Mouse (Mus musculus) neural tube, embryonic 10.5 days (tissue): ENCODE measurements at regions not wholly inside any gene's neighbourhood (a gene's known extent, or its start where the extent isn't known, plus 50 kb on each side); places are given as distances from the start of the nearest gene placed in this dataset.
"Not testable (repeated sequence)": the region's sequence is repeated elsewhere in the genome, so short reads cannot be mapped to it uniquely, and the experiment has no call there.

ENCODE experiments used
- DNase-seq: peaks from one replicate; pipeline ENCODE4 v3.0.0-alpha.2; 2017; ENCODE audit warnings: low spot score; ENCODE audit errors: extremely low spot score

GRCm38 (mm10) chr3:33440905-33441304, 297.9 kb upstream of the Pex5l start:
- DNase-seq, result no peak

- no peak for DNase-seq
These were observed 297.5 kb upstream of the Pex5l start for GRCm38 (mm10) chr3:33440500-33440899.

- no peak for DNase-seq
These were observed 273.9 kb upstream of the Pex5l start for GRCm38 (mm10) chr3:33416922-33417321.

- no peak for DNase-seq
These were observed 273.3 kb upstream of the Pex5l start for GRCm38 (mm10) chr3:33416321-33416720.

- no peak for DNase-seq
These were observed 258.9 kb upstream of the Pex5l start for GRCm38 (mm10) chr3:33401904-33402303.

- no peak for DNase-seq
These were observed 256.3 kb upstream of the Pex5l start for GRCm38 (mm10) chr3:33399321-33399720.

GRCm38 (mm10) chr3:33398326-33398725, 255.3 kb upstream of the Pex5l start:
- no peak for DNase-seq

GRCm38 (mm10) chr3:33397217-33397616, 254.2 kb upstream of the Pex5l start:
- DNase-seq, result no peak

GRCm38 (mm10) chr3:33392541-33392822, 249.4 kb upstream of the Pex5l start:
- no peak for DNase-seq

- no peak for DNase-seq
These were observed 248.9 kb upstream of the Pex5l start for GRCm38 (mm10) chr3:33391765-33392540.

- DNase-seq, result no peak
These were observed 245.1 kb upstream of the Pex5l start for GRCm38 (mm10) chr3:33388171-33388570.

GRCm38 (mm10) chr3:33383622-33384021, 240.6 kb upstream of the Pex5l start:
- DNase-seq, result no peak

GRCm38 (mm10) chr3:33379604-33380003, 236.6 kb upstream of the Pex5l start:
- no peak for DNase-seq

- no peak for DNase-seq
These were observed 232.1 kb upstream of the Pex5l start for GRCm38 (mm10) chr3:33375161-33375560.

- DNase-seq, result no peak
These were observed 229.8 kb upstream of the Pex5l start for GRCm38 (mm10) chr3:33372806-33373205.

GRCm38 (mm10) chr3:33363521-33363920, 220.5 kb upstream of the Pex5l start:
- no peak for DNase-seq

GRCm38 (mm10) chr3:33360030-33360429, 217.0 kb upstream of the Pex5l start:
- DNase-seq, result no peak

- no peak for DNase-seq
These were observed 210.8 kb upstream of the Pex5l start for GRCm38 (mm10) chr3:33353860-33354259.

- no peak for DNase-seq
These were observed 207.9 kb upstream of the Pex5l start for GRCm38 (mm10) chr3:33350986-33351385.

GRCm38 (mm10) chr3:33334056-33334455, 191.0 kb upstream of the Pex5l start:
- DNase-seq, result no peak

GRCm38 (mm10) chr3:33317691-33318090, 174.6 kb upstream of the Pex5l start:
- not testable (repeated sequence) for DNase-seq

- no peak for DNase-seq
These were observed 169.3 kb upstream of the Pex5l start for GRCm38 (mm10) chr3:33312230-33312825.

- DNase-seq, result peak; percentile 13
These were observed 165.2 kb upstream of the Pex5l start for GRCm38 (mm10) chr3:33308212-33308611.
